Mouse (Mus musculus): Measurements from ENCODE around the gene Lamb3. TPM values are rescaled to one million over a fixed set of nuclear protein-coding genes. Genes with fewer than 3 reads are reported as not detected.
A peak's percentile ranks its signal among the peaks of the same experiment; 100 is the strongest.

The Lamb3 gene
- polyA plus RNA-seq, 1 experiment: 0.82 TPM

DNA sequence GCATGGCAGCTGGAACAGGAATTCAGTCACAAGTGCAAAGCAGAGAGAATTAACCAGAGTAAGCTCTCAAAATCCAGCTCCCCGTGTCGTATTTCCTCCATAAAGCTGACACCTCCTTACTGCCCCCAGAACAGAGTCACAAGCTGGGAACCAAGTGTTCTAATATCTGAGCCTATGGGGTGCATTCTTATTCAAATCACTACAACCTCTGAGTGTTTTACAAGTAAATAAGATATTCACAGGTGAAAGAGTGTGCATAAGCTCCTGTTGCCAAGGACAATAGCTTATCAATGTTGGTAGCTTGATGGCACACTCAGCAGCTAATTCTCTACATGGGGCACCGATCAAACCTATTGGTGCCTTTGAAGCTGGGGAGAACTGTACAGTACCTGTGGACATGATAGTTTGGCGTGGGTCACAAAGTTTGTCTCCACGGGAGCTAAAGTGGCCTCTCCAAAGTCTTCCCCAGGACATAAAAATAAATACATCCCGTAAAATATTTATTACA is 166.5 kb downstream of the Lamb3 start:
- Histone ChIP-seq H3K4me1 (ENCODE audit: control insufficient read depth, insufficient read depth, low read length) (no peaks in the 10 kb centered on the region), H3K4me3 (replicated peaks; ENCODE audit: control insufficient read depth, low read depth, low read length) (no peak overlapping the region), H3K27ac (ENCODE audit: control insufficient read depth, insufficient read depth, low read depth, low read length, poor library complexity) (no peak overlapping the region)
- 86% methylated on average over 6 of the region's 6 CpGs for WGBS
- TF ChIP-seq POLR2A (IDR thresholded peaks at IDR 0.05; ENCODE audit: borderline replicate concordance, control insufficient read depth, low read depth, low read length) (no peak), CTCF (IDR thresholded peaks at IDR 0.05; ENCODE audit: control insufficient read depth, insufficient read depth, low read length) (no peak)

- peak; percentile 88 for TF ChIP-seq CTCF (IDR thresholded peaks at IDR 0.05; ENCODE audit: control insufficient read depth, insufficient read depth, low read length)
- TF ChIP-seq POLR2A (IDR thresholded peaks at IDR 0.05; ENCODE audit: borderline replicate concordance, control insufficient read depth, low read depth, low read length): no peak
- H3K4me3 ChIP-seq (replicated peaks; ENCODE audit: control insufficient read depth, low read depth, low read length): no peak overlapping the region
- WGBS: 45% methylated on average over 4 of the region's 4 CpGs
Measured at GRCm38 (mm10) chr1:193376478-193377134, 169.1 kb downstream of the Lamb3 start.

GRCm38 (mm10) chr1:193379634-193380033 is 172.1 kb downstream of the Lamb3 start:
- 73% methylated on average over 6 of the region's 6 CpGs for WGBS
- H3K27ac ChIP-seq (ENCODE audit: control insufficient read depth, insufficient read depth, low read depth, low read length, poor library complexity): no peak overlapping the region
- no peak for TF ChIP-seq POLR2A (IDR thresholded peaks at IDR 0.05; ENCODE audit: borderline replicate concordance, control insufficient read depth, low read depth, low read length)
- no peak for TF ChIP-seq CTCF (IDR thresholded peaks at IDR 0.05; ENCODE audit: control insufficient read depth, insufficient read depth, low read length)
- no peak overlapping the region for H3K4me3 ChIP-seq (replicated peaks; ENCODE audit: control insufficient read depth, low read depth, low read length)
- H3K4me1 ChIP-seq (ENCODE audit: control insufficient read depth, insufficient read depth, low read length): no peaks in the 10 kb centered on the region

More at GRCm38 (mm10) chr1:193376478-193377134, 169.1 kb downstream of the Lamb3 start:
- Histone ChIP-seq H3K27ac (ENCODE audit: control insufficient read depth, insufficient read depth, low read depth, low read length, poor library complexity) (no peak overlapping the region), H3K4me1 (ENCODE audit: control insufficient read depth, insufficient read depth, low read length) (no peaks in the 10 kb centered on the region)

DNA sequence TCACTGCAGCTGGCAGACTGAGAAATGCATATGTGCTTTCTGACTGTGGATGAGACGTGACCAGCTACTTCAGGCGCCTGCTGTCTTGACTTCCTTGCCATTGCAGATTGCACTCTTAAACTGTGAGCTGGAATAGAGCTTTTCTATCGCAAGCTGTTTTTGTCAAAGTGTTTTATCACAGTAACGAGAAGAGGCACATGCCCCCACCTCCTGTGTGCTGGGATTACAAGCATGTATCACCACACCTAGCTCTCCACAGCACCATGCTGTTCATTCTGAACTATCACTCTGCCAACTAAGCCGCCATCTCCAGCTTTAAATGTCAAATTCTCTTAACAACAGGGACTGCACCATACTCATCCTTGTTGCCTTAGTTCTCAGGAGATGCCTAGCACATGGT is 173.4 kb downstream of the Lamb3 start:
- Histone ChIP-seq H3K27ac (ENCODE audit: control insufficient read depth, insufficient read depth, low read depth, low read length, poor library complexity) (no peak overlapping the region), H3K4me1 (ENCODE audit: control insufficient read depth, insufficient read depth, low read length) (no peaks in the 10 kb centered on the region), H3K4me3 (replicated peaks; ENCODE audit: control insufficient read depth, low read depth, low read length) (no peak overlapping the region)
- WGBS: 79% methylated on average over 5 of the region's 5 CpGs
- TF ChIP-seq POLR2A (IDR thresholded peaks at IDR 0.05; ENCODE audit: borderline replicate concordance, control insufficient read depth, low read depth, low read length) (no peak), CTCF (IDR thresholded peaks at IDR 0.05; ENCODE audit: control insufficient read depth, insufficient read depth, low read length) (no peak)

GRCm38 (mm10) chr1:193381597-193382404 is 174.3 kb downstream of the Lamb3 start:
- TF ChIP-seq POLR2A (IDR thresholded peaks at IDR 0.05; ENCODE audit: borderline replicate concordance, control insufficient read depth, low read depth, low read length) (no peak), CTCF (IDR thresholded peaks at IDR 0.05; ENCODE audit: control insufficient read depth, insufficient read depth, low read length) (no peak)
- no peaks in the 10 kb centered on the region for H3K4me1 ChIP-seq (ENCODE audit: control insufficient read depth, insufficient read depth, low read length)
- no peak overlapping the region for H3K4me3 ChIP-seq (replicated peaks; ENCODE audit: control insufficient read depth, low read depth, low read length)
- 52% methylated on average over 11 of the region's 11 CpGs for WGBS
- H3K27ac ChIP-seq (ENCODE audit: control insufficient read depth, insufficient read depth, low read depth, low read length, poor library complexity): no peak overlapping the region

DNA sequence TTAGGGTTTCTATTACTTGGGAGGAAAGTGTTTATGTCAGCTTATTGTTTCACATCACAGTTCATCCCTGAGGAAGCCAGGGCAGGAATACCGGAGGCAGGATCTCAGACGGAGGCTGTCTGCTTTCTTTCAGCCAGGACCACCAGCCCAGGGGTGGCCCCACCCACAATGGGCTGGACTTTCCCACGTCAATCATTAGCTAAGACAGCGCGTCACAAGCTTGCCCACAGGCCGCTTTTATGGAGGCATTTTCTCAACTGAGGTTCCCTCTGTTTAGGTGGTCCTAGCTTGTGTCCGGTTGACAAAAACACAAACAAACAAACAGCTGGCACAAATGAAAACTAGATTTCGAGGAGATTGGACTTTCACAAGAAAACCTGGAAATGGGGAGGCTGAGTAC is 174.9 kb downstream of the Lamb3 start:
- WGBS: 10% methylated on average over 8 of the region's 8 CpGs
- no peak overlapping the region for H3K27ac ChIP-seq (ENCODE audit: control insufficient read depth, insufficient read depth, low read depth, low read length, poor library complexity)
- TF ChIP-seq POLR2A (IDR thresholded peaks at IDR 0.05; ENCODE audit: borderline replicate concordance, control insufficient read depth, low read depth, low read length) (no peak), CTCF (IDR thresholded peaks at IDR 0.05; ENCODE audit: control insufficient read depth, insufficient read depth, low read length) (no peak)
- H3K4me3 ChIP-seq (replicated peaks; ENCODE audit: control insufficient read depth, low read depth, low read length): peak overlapping the region; percentile 26
- H3K4me1 ChIP-seq (ENCODE audit: control insufficient read depth, insufficient read depth, low read length): no peaks in the 10 kb centered on the region

- WGBS: 4% methylated on average over 8 of the region's 8 CpGs
- no peak overlapping the region for H3K27ac ChIP-seq (ENCODE audit: control insufficient read depth, insufficient read depth, low read depth, low read length, poor library complexity)
- peak overlapping the region; percentile 26 for H3K4me3 ChIP-seq (replicated peaks; ENCODE audit: control insufficient read depth, low read depth, low read length)
- H3K4me1 ChIP-seq (ENCODE audit: control insufficient read depth, insufficient read depth, low read length): no peaks in the 10 kb centered on the region
- TF ChIP-seq CTCF (IDR thresholded peaks at IDR 0.05; ENCODE audit: control insufficient read depth, insufficient read depth, low read length) (peak; percentile 72), POLR2A (IDR thresholded peaks at IDR 0.05; ENCODE audit: borderline replicate concordance, control insufficient read depth, low read depth, low read length) (no peak)
Measured at GRCm38 (mm10) chr1:193382841-193383462, 175.5 kb downstream of the Lamb3 start.

DNA sequence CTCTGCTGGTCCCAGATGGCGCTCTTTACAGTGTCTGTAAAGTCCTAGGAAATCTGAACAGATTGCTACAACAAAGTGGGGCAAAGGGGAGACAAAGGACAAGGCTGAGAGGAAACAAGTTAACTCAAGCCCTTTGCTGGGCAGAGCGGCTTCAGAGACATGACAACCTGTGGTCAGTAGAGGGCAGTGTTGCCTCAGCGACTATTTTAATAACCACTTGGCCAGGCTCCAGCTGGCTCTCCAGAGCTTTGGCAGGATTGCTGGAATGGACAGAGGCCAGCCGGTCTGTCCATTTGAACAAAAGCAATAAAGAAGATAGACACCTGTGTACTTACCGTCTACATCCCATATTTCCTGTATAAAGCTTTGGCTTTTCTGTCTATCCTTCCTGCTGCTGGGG is 178.6 kb downstream of the Lamb3 start:
- TF ChIP-seq CTCF (IDR thresholded peaks at IDR 0.05; ENCODE audit: control insufficient read depth, insufficient read depth, low read length): peak; percentile 69
- no peak for TF ChIP-seq POLR2A (IDR thresholded peaks at IDR 0.05; ENCODE audit: borderline replicate concordance, control insufficient read depth, low read depth, low read length)
- Histone ChIP-seq H3K27ac (ENCODE audit: control insufficient read depth, insufficient read depth, low read depth, low read length, poor library complexity) (no peak overlapping the region), H3K4me3 (replicated peaks; ENCODE audit: control insufficient read depth, low read depth, low read length) (no peak overlapping the region), H3K4me1 (ENCODE audit: control insufficient read depth, insufficient read depth, low read length) (no peaks in the 10 kb centered on the region)
- WGBS: 6% methylated on average over 5 of the region's 5 CpGs
